Mouse (Mus musculus): ENCODE data around the gene Zdhhc19.

- TF ChIP-seq CTCF (conservative IDR thresholded peaks at IDR 0.05; ENCODE audit: low read length) (no peak), NANOG (IDR thresholded peaks at IDR 0.05; ENCODE audit: borderline replicate concordance, low read length) (no peak), POU5F1 (IDR thresholded peaks at IDR 0.05; ENCODE audit: borderline replicate concordance, low read length) (no peak)
These were observed 42.7 kb downstream of the Zdhhc19 start for GRCm38 (mm10) chr16:32538761-32539255.
